Mouse (Mus musculus) CD4-positive helper T cell, adult 2 months (primary cell): ENCODE data around the gene Slc28a2.
"Not testable (repeated sequence)": the region's sequence is repeated elsewhere in the genome, so short reads cannot be mapped to it uniquely, and the experiment has no call there.

Experiments
- DNase-seq: peaks from one replicate; pipeline ENCODE4 v3.0.0-alpha.2; 2012; ENCODE audit warnings: low read depth, missing footprints, low spot score

Slc28a2 gene

DNA sequence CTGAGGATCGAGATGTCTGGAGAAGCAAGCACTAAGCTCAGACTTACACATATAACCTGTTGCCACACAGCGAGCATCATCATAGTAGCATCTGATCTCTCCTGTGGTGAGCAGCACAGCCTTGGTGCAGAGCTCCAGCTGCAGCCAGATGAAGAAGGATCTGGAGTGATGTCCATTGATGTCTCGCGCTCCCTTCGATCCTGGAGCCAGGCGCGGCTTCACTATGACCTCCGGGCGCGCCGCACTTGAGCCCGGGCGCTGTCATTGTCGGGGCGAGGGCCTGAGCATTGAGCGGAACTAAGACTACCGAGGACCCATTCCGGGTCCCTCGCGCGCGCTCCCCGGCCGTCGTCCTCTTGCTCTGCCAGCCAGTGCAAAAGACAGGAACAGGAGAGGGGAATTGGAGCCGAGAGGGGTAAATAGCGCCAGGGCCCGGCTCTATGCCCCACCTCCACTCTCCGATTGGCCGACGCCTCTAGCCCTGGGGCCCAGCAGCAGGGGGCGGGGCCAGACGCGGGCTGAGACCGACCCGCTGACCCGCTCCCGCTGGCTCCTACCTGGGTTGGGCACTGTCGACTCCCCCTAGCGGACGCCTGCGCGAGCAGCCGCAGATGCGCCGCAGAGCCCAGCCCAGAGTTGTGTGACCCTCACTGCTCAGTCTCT, 41.2 kb downstream of the Slc28a2 start:
- peak; percentile 91 for DNase-seq

DNA sequence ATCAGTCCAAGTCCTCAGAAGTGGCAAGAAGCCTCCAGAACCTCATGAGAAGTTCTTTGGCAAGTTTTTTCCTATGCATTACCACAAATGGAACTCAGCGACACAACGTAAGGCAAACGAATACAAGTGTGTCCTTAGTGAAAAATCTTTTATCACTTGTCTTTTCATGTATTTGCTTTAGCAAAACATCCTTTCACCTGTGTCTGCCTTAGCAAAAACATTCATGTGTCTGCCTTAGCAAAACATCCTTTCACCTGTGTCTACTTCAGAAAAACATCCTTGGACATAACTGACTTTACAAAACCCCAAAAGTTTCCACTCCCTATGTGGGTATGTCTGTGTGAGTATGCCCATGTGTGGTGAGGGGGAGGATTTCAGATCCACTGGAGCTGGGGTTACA, 42.9 kb downstream of the Slc28a2 start:
- peak; percentile 83 for DNase-seq

DNA sequence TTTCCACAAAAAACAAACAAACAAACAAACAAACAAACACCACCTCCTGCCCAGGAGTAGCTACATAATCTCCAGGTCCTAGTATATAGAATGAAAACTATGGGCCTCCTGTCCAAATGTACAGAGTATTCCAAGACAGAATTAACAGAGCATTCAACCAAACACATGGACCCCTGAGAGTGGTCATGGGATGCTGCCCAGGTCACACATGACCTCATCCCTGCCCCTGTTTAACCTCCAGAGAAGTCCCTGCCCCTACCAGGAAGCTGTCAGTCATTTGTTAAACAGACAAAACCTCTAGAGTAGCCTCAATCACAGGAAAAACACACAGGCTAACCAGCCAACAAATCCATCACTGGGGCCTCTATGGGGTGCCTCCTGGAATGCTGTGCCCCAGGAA, 50.3 kb downstream of the Slc28a2 start:
- DNase-seq = no peak

DNA sequence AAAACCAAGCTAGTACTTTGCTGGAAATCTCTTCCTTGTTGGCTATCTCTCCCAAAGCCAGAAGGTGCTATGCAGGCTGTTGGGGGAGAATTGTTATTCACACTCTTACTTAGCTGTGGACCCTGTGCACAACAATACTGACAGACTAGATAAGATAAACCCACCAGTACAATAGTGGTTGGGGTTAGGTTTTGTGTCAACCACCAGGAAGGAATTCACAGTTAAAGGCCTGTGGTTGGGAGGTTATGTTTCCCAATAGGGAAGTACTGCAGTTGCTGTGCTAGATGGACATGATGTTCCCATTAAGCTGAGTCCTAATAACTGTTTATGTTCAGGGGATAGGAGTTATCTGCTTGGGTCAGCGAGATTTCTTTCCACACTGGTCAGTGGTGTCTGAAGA, 57.5 kb downstream of the Slc28a2 start:
- not testable (repeated sequence) for DNase-seq

DNA sequence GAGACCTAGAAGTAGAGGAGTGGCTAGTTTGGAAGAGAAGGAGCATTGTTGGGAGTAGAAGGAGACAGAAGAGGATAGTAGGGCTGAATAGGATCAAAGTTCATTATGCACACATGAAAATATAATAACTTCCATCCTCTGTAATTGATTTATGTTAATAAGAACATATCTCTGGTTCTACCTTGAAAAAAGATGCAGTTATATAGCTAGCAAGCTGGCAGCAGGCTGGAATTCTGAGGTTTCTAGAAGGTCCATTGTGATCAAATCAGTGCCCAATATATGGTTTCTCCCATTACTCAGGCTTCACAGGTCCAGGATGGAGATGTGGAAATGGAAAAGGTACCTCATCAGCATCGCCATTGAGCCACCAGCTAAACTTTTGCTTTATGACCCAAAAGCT, 58.4 kb downstream of the Slc28a2 start, which contains the start of gene Gm14085:
Gene Gm14085 (plus strand): TSS at position 301 of the 400 bp plus-strand sequence.
- no peak for DNase-seq

DNA sequence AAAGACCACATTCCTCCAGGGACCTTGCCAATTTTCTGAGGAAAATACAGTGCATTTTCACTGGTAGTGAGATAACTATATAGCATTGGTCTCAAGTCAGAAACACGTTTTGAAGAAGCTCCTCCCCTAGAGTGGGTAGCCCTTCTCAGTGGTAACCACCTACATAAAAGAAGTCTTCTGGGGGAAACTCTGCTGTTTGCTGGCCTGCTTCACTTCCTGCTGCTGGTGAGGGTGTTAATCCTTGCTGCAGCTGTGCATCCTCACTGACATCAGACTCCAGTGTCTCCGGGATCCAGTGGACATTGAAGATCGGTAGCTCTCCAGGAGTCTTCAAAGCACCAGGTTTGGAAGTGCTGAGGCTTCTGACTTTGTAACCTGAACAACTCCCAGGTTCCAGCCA, 59.4 kb downstream of the Slc28a2 start:
- not testable (repeated sequence) for DNase-seq

DNA sequence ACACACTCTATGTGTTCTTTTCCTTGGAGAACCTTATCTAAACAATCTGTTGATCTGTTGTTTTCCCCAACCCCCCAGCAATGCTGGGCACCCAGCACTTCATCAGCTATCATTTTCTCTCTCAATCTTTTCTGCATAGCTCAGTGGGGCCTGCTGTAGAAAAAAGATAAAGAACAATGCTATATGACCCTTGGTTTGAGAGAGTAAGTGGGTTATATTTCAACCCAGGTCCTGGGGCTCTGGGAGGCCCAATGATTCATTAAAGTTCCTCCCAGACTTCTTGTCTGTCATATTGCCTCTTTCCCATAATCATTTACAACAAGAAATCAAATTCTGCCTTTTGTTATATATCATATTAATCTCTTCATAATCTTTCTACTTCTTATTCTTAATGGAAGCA, 59.8 kb downstream of the Slc28a2 start:
- not testable (repeated sequence) for DNase-seq

DNA sequence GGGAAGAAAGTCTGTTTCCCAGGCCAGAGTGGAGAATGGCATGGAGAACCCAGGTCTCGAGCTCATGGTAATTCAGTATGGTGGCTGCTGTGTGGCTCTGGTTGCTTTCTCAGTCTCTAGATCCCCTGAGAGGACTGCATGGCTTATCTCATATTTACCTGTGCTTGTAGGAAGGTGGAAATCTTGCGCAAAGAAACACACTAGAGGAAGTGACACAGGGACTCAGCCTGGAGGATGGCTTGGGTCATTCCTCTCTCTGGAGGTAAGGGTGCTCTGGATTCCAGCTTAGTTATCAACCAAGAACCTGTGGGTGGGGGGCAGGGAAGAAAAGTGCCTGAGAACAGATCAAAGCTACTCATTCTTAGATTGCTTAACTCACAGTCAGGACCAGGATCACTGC, 60.4 kb downstream of the Slc28a2 start:
- DNase-seq = no peak
